Mouse (Mus musculus) telencephalon, adult 2 months (tissue): ENCODE data around the gene Slc25a51.
"Not testable (repeated sequence)": the region's sequence is repeated elsewhere in the genome, so short reads cannot be mapped to it uniquely, and the experiment has no call there.

Source experiments
- DNase-seq: peaks from one replicate; pipeline ENCODE4 v3.0.0-alpha.2; 2011; ENCODE audit warnings: low read depth, low spot score

Slc25a51 gene

GRCm38 (mm10) chr4:45402281-45402680, 6.3 kb downstream of the Slc25a51 start:
- DNase-seq = no peak

- no peak for DNase-seq
Observed at GRCm38 (mm10) chr4:45399421-45400210, 8.9 kb downstream of the Slc25a51 start.

DNA sequence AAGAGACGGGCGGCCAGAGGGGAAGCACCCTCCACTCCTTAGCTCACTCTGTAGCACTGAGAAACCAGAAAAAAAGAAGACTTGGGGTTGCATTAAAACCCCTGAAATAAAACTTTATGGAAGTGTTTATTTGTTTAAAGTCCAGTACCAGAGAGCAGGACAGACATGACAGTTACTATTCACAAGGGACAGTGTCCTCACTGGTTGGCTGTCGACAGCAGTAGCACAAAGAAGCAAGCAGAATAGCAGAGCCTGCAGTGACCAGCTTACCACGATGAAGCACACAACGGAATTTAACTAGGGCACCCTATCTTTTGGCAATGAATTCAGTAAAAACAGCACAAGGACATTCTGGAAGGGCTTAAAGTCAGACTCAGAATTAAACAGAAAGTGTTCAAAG, 10.3 kb downstream of the Slc25a51 start:
- DNase-seq = not testable (repeated sequence)

DNA sequence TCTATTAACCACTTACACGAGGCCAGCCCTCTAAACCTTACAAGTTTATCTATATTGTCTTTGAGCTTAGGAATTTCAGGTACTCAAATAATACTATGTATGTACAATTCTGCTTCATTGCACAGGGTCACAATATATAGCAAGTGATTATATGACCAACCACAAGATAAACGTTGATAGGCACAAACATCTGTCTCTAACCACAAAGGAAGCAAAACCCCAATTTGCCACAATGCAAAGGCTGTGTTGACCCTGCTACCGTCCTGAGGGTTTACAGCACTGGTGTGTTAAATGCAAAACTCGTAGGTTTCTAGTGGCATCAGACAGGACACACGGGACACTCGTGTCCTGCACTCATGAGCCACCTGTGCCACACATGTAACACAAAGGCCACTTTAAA, 12.4 kb downstream of the Slc25a51 start:
- not testable (repeated sequence) for DNase-seq

DNA sequence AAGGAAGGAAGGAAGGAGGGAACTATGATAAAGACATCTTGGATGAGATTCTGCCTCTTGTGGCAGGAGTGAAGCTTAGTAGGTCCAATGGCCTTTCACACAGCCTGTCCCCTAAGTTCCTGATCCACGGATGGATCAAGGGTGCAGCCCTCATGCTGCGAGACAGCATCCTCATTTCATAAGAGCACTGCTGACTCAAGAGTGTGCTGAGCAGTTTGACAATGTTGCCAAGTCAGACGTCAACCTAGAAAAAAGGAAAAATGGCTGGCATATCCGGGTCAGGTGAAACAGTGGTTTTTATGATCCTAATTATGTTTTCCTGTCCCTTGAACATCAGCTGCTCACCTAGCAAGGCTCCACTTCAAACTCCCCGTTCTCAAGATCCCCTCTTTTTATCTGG, 14.9 kb downstream of the Slc25a51 start:
- no peak for DNase-seq

GRCm38 (mm10) chr4:45392994-45393393, 15.6 kb downstream of the Slc25a51 start:
- DNase-seq = no peak

DNA sequence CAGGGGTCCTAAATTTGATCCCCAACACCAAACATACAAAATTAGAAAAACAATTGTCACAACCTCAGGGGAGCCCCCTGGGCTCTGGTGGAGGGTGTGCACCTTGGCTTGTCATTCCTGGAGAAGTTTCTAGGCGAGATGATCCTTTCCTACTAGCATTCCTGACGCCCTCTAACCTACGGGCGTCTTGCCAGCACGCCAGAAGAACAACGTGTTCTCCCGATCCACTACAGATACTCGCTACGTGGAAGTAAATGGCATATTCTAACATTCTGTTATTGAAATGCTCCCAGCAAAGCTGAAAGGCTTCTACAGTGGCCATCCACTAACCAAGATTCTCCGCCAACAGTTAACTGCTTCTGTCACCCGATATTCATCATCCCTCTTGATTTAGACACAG, 16.0 kb downstream of the Slc25a51 start:
- DNase-seq = no peak

GRCm38 (mm10) chr4:45392099-45392498, 16.5 kb downstream of the Slc25a51 start:
- no peak for DNase-seq

DNA sequence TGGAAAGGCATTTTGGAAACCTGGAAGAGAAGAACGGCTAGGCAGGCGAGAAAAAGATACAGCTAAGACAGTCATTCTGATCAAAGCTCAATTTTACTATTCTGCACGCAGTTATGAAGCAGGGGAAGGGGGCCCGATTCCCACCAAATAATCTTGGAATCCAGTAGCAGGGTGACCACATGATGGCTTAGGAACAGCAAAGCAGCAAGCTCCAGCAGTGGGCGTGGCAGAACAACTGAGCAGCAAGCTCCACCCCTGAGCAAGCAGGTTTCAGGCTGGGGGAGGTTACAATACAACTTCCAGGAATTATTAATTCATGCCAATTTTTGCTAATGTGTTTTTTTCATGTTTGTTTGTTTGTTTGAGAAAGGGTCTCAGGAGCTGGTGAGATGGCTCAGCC, 21.3 kb downstream of the Slc25a51 start:
- DNase-seq = not testable (repeated sequence)

DNA sequence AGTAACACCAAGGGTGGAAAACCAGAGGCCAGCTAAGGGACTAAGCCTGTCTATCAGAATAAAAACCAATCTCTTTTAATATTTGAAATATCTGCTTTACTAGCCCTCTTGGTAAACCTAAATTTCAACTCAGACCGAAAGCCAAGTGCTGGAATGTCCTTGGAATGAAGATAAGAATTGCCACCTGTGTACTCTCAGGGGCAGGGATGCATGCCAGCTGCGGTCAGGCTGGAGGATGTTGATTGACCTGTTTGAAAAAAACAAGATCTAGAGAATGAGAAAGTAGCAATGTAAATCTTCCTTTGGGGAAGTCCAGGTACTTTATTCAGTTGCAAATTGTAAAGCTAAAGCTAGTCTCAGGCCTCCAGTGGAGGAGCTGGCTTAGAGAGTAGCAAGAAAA, 26.4 kb downstream of the Slc25a51 start:
- DNase-seq = not testable (repeated sequence)

- DNase-seq = not testable (repeated sequence)
Observed at GRCm38 (mm10) chr4:45380903-45381580, 27.5 kb downstream of the Slc25a51 start.

DNA sequence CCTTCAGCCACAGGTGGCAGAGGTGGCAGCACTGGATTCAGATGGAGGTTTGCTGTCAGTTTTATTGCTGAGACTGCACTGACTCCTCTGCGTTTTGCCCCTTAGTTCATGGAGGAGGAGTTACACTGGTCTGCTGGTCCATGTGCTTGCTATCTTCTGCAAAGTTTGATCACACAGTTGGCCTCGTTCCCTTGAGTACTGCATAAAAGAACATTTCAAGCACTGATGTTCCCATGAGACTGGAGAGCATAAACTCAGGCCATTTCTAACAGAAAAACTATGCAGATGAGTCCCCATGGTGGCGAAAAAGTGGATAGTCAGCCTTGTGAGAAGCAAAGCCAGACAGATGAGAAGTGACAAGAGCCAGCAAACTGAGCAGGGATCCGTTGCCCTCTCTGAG, 32.0 kb downstream of the Slc25a51 start:
- DNase-seq = no peak

DNA sequence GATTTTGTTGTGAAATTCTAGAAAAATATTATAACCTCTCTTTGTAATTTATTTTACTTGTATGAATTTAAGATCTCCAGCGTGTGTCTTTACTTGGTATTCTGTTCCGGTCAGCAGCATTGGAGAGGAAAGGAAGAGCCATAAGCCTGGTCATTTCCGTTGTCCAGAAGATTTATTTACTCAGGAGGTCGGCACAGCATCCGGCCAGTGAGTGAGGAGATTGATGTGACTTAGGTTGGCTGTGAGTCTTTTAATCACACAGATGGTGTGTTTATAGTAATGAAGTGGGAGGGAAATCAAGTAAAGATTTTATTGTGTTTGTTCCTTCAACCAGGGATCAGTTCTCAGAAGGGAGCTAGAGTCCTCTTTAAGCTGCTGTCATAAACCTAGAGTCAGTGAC, 33.7 kb downstream of the Slc25a51 start:
- no peak for DNase-seq

DNA sequence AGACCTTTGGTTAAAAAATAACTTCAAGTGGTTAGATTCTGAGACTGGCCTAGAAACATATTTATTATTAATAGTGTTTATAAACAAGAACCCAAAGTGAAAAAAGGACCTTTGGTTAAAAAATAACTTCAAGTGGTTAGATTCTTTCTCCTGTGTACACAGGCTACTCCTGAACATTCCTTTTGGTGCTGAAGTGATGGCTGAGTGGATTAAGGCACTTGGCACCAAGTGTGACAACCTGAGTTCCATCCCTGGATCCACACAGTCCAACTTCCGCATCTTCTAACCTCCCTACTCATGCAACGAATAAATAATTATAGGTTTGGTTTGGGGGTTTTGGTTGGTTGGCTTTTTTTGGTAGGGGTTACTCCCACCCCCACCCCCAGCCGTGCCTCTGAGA, 37.3 kb downstream of the Slc25a51 start:
- no peak for DNase-seq

GRCm38 (mm10) chr4:45356653-45357052, 51.9 kb downstream of the Slc25a51 start:
- DNase-seq = no peak
